Mouse (Mus musculus): ENCODE data around the gene Gypa.

The Gypa gene

GRCm38 (mm10) chr8:80550436-80550835, 56.9 kb downstream of the Gypa start:
- DNase-seq (ENCODE audit: low spot score), result no peak

GRCm38 (mm10) chr8:80551303-80551702, 57.7 kb downstream of the Gypa start:
- no peak for DNase-seq (ENCODE audit: low spot score)

GRCm38 (mm10) chr8:80554991-80555390, 61.4 kb downstream of the Gypa start:
- no peak for DNase-seq (ENCODE audit: low spot score)
